Mouse (Mus musculus) G1E (cell line): Measurements from ENCODE around the gene S1pr5. TPM values are rescaled to one million over a fixed set of nuclear protein-coding genes. Genes with fewer than 3 reads are reported as not detected.

Source experiments
- ATAC-seq: 2 replicates; pipeline ENCODE4 v1.8.0; 2016; ENCODE audit warnings: mild to moderate bottlenecking; ENCODE audit not compliant: insufficient number of reproducible peaks, poor library complexity, low FRiP score, severe bottlenecking; ENCODE audit errors: extremely low read depth
- DNase-seq: peaks from one replicate; pipeline ENCODE4 v3.0.0; 2012; ENCODE audit warnings: low spot score
- H3K27me3 ChIP-seq: 2 replicates; pipeline ENCODE4 v1.6.1; 2012; ENCODE audit warnings: mild to moderate bottlenecking, low read length, inconsistent platforms; ENCODE audit not compliant: insufficient read depth
- H3K36me3 ChIP-seq: replicated peaks from 2 replicates; pipeline ENCODE3; 2012; ENCODE audit warnings: mild to moderate bottlenecking, inconsistent platforms
- H3K4me1 ChIP-seq: 2 replicates; pipeline ENCODE4 v1.6.1; 2012; ENCODE audit warnings: low read depth, low read length, inconsistent platforms, mixed read lengths; ENCODE audit not compliant: insufficient read depth
- H3K4me3 ChIP-seq: 2 replicates; pipeline ENCODE4 v1.5.1; 2012; ENCODE audit warnings: low read depth, mild to moderate bottlenecking, inconsistent platforms, low read length, moderate library complexity, mixed read lengths
- H3K9me3 ChIP-seq: replicated peaks from 2 replicates; pipeline ENCODE4 v1.6.1; 2012; ENCODE audit warnings: inconsistent platforms
- CTCF ChIP-seq: IDR thresholded peaks from 2 replicates; pipeline ENCODE4 v1.5.1; 2012; ENCODE audit warnings: low read depth, low read length, inconsistent platforms, mixed read lengths
- GATA1 ChIP-seq: IDR thresholded peaks from 2 replicates; pipeline ENCODE4 v1.6.1; 2012; ENCODE audit warnings: borderline replicate concordance, low read length, inconsistent platforms, mixed read lengths
- GATA2 ChIP-seq: IDR thresholded peaks from 2 replicates; pipeline ENCODE4 v1.6.1; 2012; ENCODE audit warnings: low read depth, low read length, inconsistent platforms, borderline replicate concordance
- POLR2AphosphoS5 ChIP-seq: IDR thresholded peaks from 2 replicates; pipeline ENCODE4 v1.6.1; 2012; ENCODE audit warnings: low read depth, low read length, inconsistent platforms; ENCODE audit not compliant: insufficient replicate concordance
- TAL1 ChIP-seq: conservative IDR thresholded peaks from 2 replicates; pipeline ENCODE4 v1.6.1; 2012; ENCODE audit warnings: low read depth, low read length, inconsistent platforms, mixed read lengths
- polyA plus RNA-seq: library from polyadenylated mRNA; stranded (reverse); fragments of >175 nt; gene quantifications from 2 replicates; pipeline ENCODE4 v1.2.3, GENCODE M21; 2012
- total RNA-seq, 2 experiments: library from RNA; stranded (forward) in 1 of 2; stranded (reverse) in 1 of 2; fragments of 200-1000 nt in 1 of 2; fragments of >200 nt in 1 of 2; fragmentation: Nextera tagmentation in 1 of 2; gene quantifications; 2 replicates each; pipeline ENCODE4 v1.2.3; 2014 to 2017

S1pr5 gene
- total and polyA plus RNA-seq, 3 experiments = 0.11 TPM; not detected in 2

DNA sequence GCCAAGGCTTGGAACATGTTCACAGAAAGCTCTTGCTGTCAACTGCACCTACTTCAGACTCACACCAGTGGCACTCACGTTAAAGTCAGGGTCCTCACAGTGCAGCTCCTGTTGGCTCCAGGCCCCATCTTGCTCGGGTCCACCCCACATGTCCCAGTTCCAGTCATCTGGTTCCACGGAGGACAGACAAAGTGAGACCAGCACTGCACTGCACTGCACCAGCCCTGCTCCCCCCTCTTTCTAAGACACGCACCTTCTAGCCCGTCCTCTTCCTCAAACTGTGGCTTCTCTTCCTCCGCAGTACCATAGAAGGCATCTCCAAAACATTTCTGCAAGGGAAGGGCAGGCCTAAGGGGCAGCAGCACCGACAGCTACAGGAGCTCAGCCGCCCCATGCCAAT is 28.1 kb upstream of the S1pr5 start:
- DNase-seq = no peak
- TF ChIP-seq GATA1 (no peak), POLR2AphosphoS5 (no peak), GATA2 (no peak), CTCF (no peak), TAL1 (no peak)
- Histone ChIP-seq H3K36me3 (peaks cover 99% of the 10 kb centered on the region), H3K4me3 (no peak overlapping the region), H3K4me1 (peaks cover 62% of the 10 kb centered on the region), H3K9me3 (no peaks in the 10 kb centered on the region), H3K27me3 (no peaks in the 10 kb centered on the region)
- no peak for ATAC-seq

DNA sequence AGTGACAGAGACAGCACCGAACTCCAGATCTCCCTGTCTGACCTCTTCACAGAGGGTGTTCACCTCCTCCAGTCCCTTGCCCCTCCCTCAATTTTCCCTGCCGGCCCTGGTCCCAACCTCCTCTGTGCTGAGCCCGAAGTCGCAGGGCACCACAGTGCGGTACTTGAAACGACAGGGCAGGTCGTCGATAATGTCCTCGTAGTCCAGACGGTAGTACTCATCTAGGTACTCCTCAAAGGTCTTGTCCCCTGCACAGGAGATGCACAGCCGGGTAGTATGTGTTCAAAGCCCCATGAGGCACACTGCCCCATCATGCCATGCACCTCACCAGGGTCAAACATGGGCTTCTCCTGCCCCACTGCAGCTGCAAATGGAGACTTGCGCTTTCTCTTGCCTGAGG is 27.5 kb upstream of the S1pr5 start:
- ATAC-seq = no peak
- TF ChIP-seq CTCF = no peak
- TF ChIP-seq TAL1 = no peak
- no peak for TF ChIP-seq GATA2
- TF ChIP-seq GATA1 = no peak
- TF ChIP-seq POLR2AphosphoS5 = no peak; the same call in 1 of the 2 replicates

GRCm38 (mm10) chr9:21275013-21275710 is 26.9 kb upstream of the S1pr5 start:
- H3K9me3 ChIP-seq = no peaks in the 10 kb centered on the region
- no peak for DNase-seq
- H3K4me3 ChIP-seq = no peak overlapping the region
- TF ChIP-seq GATA2 = no peak
- no peak for TF ChIP-seq POLR2AphosphoS5
- no peak for TF ChIP-seq GATA1
- 0 out of 2 replicates have a peak, but pooled peaks have one; percentile 19 for TF ChIP-seq TAL1
- no peak for ATAC-seq
- H3K36me3 ChIP-seq = peaks cover 100% of the 10 kb centered on the region
- no peaks in the 10 kb centered on the region for H3K27me3 ChIP-seq
- peaks cover 66% of the 10 kb centered on the region for H3K4me1 ChIP-seq

More for the DNA sequence above, 27.5 kb upstream of the S1pr5 start:
- no peak overlapping the region for H3K4me3 ChIP-seq
- DNase-seq = no peak
- H3K4me1 ChIP-seq = peaks cover 62% of the 10 kb centered on the region
- peaks cover 99% of the 10 kb centered on the region for H3K36me3 ChIP-seq
- no peaks in the 10 kb centered on the region for H3K9me3 ChIP-seq
- H3K27me3 ChIP-seq = no peaks in the 10 kb centered on the region

DNA sequence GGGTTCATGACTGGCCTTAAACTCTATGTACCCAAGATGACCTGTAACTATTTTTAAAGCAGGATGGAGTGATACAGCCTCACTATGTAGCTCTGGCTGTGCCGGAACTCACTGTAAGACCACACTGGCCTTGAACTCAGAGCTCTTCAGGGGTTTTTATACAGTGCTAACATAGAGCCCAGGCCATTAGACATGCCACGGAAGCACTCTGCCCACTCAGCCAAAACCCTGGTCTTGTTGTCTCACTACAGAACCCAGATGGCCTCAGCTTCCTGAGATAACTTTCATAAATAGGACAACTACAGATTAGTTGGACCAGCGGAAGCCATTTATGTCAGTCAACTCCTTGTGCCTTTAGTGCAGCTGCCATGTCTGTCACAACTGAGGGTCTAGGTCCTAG is 26.1 kb upstream of the S1pr5 start:
- ATAC-seq (no peak), DNase-seq (no peak)
- Histone ChIP-seq H3K36me3 (peaks cover 99% of the 10 kb centered on the region), H3K4me1 (peaks cover 63% of the 10 kb centered on the region), H3K9me3 (no peaks in the 10 kb centered on the region), H3K27me3 (no peaks in the 10 kb centered on the region), H3K4me3 (no peak overlapping the region)
- TF ChIP-seq GATA1 (no peak), CTCF (no peak), GATA2 (no peak), TAL1 (no peak), POLR2AphosphoS5 (no peak)

DNA sequence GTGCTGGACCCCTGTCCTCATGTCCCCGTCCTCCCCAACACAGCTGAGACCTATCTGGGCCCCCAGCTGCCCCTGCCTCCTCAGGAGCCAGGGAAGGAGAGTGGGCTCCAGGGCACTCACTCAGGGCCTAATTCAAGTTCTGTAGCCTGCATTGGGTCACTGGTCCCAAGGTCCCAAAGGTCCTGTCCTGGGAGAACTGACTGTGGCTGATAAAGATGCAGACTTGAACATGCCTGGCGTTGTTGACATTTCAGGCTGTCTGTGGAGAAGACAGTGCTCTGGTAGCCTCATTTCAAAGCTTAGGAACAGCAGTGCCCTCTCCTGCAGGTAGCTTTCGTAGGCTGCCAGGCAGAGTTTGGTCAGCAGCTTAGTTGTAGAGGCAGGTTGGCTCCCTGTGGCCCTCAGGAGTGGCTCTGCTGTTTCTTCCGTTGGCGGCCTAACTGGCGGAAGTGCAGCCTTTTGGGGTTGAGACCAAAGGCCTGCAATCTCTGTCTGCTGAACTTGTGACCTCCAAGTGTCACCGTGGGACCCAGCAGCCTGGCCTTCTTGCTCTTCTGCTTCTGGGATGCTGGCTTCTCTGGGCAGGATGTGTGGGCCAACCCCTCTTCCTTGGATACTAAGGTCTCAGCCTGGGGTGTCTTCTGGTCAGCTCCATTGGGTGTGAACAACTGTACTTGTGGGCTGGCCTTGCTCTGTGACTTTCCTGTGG is 25.4 kb upstream of the S1pr5 start:
- Histone ChIP-seq H3K4me3 (no peak overlapping the region), H3K9me3 (no peaks in the 10 kb centered on the region), H3K27me3 (no peaks in the 10 kb centered on the region), H3K4me1 (peaks cover 57% of the 10 kb centered on the region), H3K36me3 (peaks cover 99% of the 10 kb centered on the region)
- no peak for ATAC-seq
- DNase-seq = no peak
- TF ChIP-seq POLR2AphosphoS5 (no peak), GATA1 (no peak), CTCF (no peak), GATA2 (no peak)

DNA sequence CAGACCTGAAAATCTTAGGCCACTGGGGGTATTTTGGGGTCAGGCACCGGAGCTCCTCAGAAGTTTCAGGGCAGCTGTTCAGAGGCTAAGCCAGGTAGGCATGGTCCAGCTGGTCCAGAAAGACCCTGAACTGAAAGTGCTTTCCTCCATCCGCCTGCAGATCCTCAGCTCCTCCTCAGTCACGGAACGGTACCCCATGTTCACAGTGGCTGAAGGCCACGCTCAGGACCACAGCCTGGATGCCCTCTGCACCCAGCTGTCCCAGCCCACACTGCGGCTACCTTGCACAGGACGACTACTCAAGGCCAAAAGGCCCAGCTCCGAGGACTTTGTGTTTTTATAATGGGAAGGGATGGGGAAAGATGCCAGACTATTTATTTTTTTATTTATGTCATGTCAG is 24.9 kb upstream of the S1pr5 start:
- H3K4me3 ChIP-seq = no peak overlapping the region
- ATAC-seq (no peak), DNase-seq (no peak)
- no peak for TF ChIP-seq GATA2
- TF ChIP-seq TAL1 = no peak
- TF ChIP-seq POLR2AphosphoS5 = no peak
- no peak for TF ChIP-seq CTCF
- TF ChIP-seq GATA1 = no peak
- H3K9me3 ChIP-seq = no peaks in the 10 kb centered on the region
- peaks cover 99% of the 10 kb centered on the region for H3K36me3 ChIP-seq
- peaks cover 61% of the 10 kb centered on the region for H3K4me1 ChIP-seq
- H3K27me3 ChIP-seq = no peaks in the 10 kb centered on the region
